Mouse (Mus musculus) C2C12 (cell line): ENCODE data around the gene Igf1.

ENCODE experiments used
- CEBPB ChIP-seq: IDR thresholded peaks from one replicate; pipeline ENCODE4 v1.6.1; 2011; ENCODE audit warnings: low read depth, mild to moderate bottlenecking, control low read depth, moderate library complexity
- CTCF ChIP-seq: IDR thresholded peaks from one replicate; pipeline ENCODE4 v1.5.1; 2011; ENCODE audit not compliant: control insufficient read depth, insufficient read depth, insufficient read length
- FOSL1 ChIP-seq: IDR thresholded peaks from one replicate; pipeline ENCODE4 v1.8.0; 2011; ENCODE audit warnings: mild to moderate bottlenecking, low read length; ENCODE audit not compliant: poor library complexity, insufficient read depth, severe bottlenecking
- MAX ChIP-seq: IDR thresholded peaks from one replicate; pipeline ENCODE4 v1.6.1; 2011; ENCODE audit warnings: mild to moderate bottlenecking, control low read depth
- MYOD1 ChIP-seq: IDR thresholded peaks from one replicate; pipeline ENCODE4 v1.6.1; 2011; ENCODE audit warnings: low read depth; ENCODE audit not compliant: control insufficient read depth, insufficient read length
- MYOG ChIP-seq: IDR thresholded peaks from one replicate; pipeline ENCODE4 v1.6.1; 2011; ENCODE audit not compliant: control insufficient read depth, insufficient read length; ENCODE audit errors: extremely low read depth
- USF1 ChIP-seq: IDR thresholded peaks from one replicate; pipeline ENCODE4 v1.6.1; 2011; ENCODE audit warnings: low read depth, mild to moderate bottlenecking, control low read depth, moderate library complexity

GRCm38 (mm10) chr10:87869691-87870090 lies 11.6 kb downstream of the Igf1 start:
- TF ChIP-seq MAX: no peak
- TF ChIP-seq USF1: no peak
- TF ChIP-seq CTCF: no peak
- no peak for TF ChIP-seq MYOG
- no peak for TF ChIP-seq FOSL1
- TF ChIP-seq CEBPB: no peak
- TF ChIP-seq MYOD1: no peak
